Mouse (Mus musculus): ENCODE results near the gene Rce1.
"Not testable (repeated sequence)": the region's sequence is repeated elsewhere in the genome, so short reads cannot be mapped to it uniquely, and the experiment has no call there.

Gene Rce1

DNA sequence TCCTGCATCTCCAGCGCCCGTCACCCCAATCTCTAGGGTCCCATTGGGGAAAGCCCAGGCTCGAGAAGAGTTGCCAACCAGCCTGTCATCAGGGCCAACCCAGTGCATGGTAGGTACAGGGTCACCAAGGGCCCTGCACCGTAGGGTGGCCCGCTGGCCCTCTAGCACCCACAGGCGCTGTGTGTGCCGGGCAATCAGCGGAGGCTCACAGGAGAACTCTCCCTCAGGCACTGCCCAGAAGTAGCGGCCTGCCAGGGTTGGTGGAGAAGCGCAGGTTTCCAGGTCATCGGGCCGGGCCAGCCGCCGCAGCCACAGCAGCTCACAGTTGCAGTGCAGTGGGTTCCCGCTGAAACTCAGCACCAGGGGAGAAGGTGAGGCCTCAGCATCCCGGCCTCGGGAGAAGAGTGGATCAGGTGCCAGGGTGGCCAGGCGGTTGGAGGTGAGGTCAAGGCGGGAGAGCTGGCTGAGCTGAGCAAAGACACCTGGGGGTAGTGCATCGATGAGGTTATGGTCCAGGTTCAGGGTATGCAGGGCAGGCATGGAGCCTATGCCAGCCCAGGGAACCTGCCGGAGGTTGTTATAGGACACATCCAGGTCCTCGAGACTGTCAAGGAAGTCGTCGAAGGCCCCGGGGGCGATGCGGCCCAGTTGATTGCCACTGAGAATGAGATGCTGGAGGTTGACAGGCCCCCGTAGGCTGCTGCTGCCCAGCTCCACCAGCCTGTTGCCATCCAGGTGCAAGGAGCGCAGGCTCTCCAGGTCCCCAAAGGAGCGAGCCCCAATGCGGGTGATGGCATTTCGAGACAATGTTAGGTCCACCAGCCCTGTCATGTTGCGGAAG lies 11.8 kb downstream of the Rce1 start:
- peak; percentile 49 for DNase-seq (ENCODE audit: low spot score)

DNA sequence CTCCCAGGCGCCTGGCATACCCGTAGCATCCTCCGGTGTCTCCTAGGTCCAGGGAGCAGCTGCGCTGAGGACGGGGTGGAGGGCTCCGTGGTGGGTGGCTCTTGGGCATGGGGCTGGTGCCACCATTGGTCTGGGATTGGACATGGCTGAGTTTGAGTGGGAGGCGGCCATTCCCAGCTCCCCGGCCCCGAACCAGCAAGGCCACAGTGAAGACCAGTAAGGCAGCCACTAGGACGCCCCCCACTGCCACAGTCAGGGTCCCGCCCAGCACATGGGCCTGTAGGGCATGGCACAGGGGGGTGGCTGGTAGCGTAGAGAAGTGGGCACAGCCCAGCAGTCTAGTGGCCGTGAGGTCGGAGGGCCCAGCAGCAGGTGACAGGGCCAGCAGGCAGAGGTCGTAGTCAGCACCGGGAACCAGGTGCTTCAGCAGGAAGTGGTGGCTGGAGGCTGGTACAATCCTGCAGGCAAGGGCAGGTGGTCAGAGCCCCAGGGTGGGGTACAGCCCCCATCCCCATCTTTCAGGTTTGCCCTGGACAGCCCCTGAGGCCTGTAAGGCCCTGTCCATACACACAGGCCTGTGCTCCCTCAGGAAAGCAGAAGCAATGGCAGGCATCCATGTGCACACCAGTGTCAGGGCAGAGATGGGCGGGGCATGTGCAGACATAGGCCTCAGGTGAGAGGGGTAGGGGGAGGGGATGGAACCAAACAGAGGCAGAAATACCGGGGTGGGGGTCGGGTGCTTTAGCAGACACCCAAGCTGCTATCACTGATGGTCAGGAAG lies 13.1 kb downstream of the Rce1 start:
- peak; percentile 47 for DNase-seq (ENCODE audit: low spot score)

DNA sequence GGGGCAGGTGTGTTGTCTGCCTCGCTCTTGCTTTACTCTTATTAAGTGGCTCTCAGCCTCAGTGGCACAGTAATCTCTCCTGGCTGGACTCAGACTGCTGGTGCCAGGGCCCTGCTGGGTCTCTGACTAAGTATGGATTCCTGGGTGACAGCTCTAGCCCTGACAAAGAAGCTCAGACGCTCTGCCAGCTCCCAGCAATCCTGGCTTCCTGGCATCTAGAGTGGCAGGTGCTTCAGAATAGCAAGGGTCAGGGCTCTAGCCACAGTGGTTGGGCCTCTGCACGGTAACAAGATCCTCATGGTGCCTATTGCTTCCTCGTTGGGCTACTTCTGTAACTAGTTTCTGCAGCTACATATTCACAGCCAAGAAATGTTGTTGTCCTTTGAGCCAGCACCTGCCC lies 15.3 kb downstream of the Rce1 start:
- no peak for DNase-seq (ENCODE audit: low spot score)

DNA sequence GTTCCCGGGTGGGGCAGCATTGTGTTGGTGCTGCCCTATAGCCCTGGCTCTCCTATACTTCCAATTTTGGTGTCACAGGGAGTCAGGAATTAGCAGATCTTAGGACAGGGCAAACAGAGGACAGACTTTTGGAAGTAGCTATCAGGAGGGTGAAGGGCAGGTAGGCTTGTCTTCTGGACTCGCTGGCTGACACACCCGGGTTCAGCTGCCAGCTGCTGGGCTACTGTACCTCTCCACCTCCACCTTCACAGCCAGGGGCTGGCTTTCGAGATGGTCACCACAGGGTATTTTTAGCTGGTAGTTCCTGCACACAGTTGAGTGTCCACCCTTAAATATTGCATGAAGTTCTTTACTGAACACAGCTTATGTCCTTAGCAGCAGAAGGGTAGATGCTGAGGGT lies 16.9 kb downstream of the Rce1 start:
- no peak for DNase-seq (ENCODE audit: low spot score)

DNA sequence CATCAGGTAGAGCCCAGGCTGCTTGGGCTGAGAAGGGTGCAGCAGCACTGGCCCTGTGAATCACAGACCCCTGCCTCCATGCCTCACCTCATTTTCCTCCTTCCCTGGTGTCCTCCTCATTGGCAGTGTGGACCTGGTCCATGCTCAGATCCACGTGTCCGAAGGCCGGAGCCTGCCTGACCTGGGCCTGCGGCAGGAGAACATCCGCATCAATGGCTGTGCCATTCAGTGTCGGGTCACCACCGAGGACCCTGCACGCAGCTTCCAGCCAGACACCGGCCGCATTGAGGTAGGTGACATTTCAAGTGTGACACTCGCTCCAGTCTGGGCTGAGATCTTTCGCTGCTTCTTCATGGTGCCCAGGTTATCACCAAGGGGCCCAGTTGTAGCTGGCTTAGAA lies 18.0 kb downstream of the Rce1 start:
- no peak for DNase-seq (ENCODE audit: low spot score)

DNA sequence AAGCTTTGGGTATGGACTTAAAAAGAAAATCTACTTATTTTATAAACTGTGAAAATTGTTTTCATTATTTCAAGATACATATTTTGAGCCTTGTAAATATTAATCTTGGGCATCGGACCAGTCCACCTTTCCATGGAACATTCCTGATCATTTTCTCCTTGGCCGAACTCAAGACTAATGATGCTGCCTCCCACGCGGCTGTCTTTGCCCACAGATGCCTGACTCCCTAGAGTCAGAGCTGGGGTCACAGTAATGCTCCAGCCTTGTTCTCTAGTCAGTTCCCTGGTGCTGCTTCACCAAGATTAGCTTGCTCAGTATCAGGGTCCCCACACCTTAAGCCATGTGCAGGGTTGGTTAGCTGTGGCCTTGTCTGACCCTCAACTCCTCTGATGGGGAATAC lies 19.8 kb downstream of the Rce1 start:
- no peak for DNase-seq (ENCODE audit: low spot score)

DNA sequence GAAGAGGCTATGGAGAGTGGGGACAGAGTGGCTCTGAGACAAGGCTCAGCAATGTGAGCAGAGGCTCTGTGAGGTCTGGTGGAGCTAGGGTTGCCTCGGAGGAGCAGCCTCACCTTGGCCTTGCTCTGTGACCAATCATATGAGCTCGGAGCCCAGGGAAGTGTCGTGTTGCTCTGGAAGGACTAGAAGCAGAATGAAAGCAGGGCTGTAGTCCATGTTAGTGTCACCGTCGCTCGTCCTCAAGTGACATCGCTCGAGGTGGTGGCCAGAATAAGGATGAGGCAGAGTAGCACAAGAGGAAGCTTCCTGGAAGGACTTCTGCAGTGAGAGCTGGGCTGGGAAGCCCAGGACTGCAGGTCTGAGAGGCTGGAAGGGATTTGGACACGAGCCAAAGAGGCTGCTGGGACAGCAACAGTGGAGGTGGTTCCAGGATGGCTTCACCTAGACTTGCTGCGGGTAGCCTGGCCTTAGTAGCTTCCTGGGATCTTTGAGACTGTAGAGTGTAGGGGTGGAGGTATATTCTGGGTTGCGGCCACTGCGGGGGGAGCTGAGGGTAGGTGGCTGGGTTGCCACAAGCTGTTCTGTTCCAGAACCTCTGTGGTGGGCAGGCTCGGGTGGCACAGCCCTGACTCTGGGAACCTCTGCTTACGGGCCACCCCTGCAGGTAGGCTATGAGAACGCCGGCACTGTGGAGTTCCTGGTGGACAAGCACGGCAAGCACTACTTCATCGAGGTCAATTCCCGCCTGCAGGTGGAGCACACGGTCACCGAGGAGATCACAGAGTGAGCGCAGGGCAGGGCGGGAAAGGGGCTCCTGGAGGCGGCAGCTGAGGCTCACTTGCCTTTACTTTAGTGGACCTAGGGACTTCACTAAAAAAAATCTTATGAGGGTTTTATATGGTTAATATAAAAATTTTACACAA lies 21.4 kb downstream of the Rce1 start:
- DNase-seq (ENCODE audit: low spot score) = peak; percentile 70

DNA sequence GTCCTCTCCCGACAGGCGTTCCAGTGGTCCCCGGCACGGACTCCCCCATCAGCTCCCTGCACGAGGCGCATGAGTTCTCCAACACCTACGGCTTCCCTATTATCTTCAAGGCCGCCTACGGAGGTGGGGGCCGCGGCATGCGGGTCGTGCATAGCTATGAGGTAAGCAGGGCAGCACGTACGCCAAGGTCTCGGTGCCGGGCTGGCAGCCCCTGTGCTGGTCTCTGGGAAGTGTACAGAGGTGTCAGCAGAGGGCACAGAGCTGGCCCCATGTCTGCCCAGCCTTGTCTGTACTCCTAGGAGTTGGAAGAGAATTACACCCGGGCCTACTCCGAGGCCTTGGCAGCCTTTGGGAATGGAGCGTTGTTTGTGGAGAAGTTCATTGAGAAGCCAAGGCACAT lies 23.0 kb downstream of the Rce1 start:
- DNase-seq (ENCODE audit: low spot score) = peak; percentile 45

DNA sequence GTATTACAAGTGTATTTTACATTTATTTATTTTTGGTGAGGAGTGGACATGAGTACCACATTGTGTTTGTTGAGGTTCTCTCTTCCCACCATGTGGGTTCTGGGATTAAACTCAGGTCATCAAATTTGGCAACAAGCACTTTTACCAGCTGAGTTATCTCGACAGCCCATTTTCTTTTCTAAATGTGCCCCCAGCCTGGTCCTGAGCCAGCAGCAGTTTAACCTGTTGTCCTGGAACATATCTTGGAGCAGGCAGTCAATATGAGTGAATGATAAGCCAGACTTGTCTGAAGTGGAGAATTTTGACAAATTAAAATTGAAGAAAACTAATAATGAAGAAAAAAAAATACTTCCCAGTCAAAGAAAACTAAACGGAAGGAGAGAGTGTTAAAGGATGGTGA lies 29.4 kb downstream of the Rce1 start:
- no peak for DNase-seq (ENCODE audit: low spot score)

DNA sequence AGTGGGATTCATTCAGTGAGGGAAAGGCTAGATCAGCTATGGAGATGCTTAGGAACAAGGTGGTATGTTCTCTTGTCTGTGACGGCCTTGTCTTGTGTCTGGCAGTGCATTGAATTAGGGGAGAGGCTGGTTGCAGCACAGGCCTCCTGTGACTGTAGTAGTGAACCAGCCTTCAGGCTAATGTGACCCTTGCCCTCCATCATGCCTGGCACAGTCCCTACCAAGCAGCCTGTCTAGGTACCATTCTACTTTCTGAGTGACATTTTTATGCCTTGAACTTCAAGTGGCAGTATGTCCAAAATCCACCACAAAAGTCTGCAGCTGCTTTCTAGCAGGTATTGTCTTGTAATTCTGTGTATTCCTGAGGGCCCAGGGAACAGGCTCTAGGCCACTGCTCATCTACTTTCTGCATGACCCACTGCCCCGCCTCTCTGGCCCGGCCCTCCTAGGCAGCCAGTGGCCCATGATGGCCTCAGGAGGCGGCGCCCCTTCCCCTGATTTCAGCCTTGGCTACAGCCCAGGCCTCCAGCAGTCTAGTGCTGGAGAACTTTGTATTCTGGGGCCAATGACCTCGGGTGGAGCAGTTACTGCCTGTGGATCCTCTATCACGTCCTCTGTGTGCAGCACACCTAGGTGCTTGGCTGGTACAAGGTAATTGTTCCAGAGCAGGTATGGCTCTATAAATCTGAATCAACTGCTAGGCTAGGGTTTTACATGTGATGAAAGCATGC lies 31.5 kb downstream of the Rce1 start:
- no peak for DNase-seq (ENCODE audit: low spot score)

DNA sequence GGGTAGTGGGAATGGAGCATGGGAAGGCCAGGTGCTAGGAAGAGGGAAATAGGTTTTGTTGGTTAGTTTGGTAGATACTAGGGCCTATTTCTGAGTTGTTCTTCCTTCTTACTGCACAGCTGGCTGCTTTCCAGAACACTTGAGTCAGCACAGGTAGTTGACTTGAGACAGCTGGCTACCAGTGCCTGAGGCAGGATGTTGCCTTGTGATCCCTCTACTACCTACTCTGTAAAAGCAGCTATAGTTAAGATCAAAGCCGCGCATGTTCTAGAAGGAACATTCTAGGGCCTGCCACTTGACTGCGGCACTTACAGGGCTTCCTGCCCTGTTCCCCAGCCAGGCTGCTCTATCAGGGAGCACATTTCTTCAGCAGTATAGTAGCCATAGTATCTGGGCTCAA lies 35.4 kb downstream of the Rce1 start:
- no peak for DNase-seq (ENCODE audit: low spot score)

DNA sequence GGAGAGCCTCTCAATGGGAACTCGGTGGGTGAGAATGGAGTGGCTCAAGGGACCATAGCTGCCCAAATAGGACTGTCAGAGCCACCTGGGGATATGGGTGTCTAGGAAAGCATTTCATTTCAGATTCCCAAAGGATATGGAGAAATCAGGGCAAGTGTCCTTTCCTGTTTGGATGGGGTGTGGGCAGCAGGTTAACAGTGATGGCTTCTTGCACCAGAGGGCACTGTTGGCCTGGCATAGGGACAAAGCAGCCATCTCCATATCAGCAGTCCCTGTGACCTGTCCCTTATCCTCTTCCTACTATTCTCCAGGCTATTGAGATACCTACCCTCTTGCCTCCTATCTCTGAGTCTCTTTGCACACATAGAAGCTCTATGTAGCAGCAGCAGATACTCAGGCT lies 36.4 kb downstream of the Rce1 start:
- no peak for DNase-seq (ENCODE audit: low spot score)

DNA sequence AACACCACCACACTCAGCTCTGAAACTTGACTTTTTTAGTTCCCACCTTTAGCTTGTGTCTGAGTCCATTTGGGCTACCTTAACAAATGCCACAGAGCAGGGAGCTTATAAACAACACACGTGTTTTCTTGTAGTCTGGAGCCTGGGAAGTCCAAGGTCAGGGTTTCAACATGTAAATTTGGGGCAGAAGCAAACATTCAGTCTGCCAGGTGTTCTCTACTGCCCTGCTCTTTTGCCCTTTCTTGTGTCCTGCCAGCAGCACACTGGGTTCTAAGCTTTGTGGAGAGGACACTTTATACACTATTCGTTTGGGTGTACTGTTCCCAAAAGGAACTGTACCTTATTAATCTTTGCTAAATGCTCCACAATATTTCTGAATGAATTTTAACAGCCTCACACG lies 37.0 kb downstream of the Rce1 start:
- no peak for DNase-seq (ENCODE audit: low spot score)

DNA sequence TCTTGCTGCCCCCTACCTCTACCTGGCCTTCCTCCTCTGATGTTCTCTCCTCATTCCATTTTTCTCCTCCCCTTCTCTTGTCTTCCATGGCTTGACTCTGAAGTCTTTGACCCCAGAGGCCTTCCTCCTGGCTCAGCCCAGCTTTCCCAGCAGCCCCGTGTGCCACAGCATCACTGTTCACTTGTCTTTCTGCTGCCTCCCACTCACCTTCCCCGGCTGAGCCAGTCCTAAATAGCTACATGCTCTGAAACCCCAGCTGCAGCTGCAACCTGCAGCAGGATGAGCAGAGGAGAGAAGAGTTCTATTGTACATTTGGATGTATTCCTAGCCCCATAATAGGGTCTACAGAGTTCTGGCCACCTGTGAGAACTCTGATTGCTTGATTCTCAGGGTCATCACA lies 38.0 kb downstream of the Rce1 start:
- no peak for DNase-seq (ENCODE audit: low spot score)

DNA sequence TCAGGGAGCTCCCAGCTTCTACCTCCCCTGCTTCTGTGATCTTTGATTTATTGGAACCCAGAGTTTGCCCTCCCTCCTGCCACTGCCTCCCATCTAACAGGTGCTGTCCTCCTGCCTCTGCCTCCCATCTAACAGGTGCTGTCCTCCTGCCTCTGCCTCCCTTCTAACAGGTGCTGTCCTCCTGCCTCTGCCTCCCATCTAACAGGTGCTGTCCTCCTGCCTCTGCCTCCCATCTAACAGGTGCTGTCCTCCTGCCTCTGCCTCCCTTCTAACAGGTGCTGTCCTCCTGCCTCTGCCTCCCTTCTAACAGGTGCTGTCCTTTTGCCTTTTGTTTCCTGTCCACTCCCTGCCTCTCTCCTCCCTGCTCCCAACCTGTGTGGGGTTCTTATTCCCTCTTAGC lies 38.7 kb downstream of the Rce1 start:
- DNase-seq (ENCODE audit: low spot score) = not testable (repeated sequence)

DNA sequence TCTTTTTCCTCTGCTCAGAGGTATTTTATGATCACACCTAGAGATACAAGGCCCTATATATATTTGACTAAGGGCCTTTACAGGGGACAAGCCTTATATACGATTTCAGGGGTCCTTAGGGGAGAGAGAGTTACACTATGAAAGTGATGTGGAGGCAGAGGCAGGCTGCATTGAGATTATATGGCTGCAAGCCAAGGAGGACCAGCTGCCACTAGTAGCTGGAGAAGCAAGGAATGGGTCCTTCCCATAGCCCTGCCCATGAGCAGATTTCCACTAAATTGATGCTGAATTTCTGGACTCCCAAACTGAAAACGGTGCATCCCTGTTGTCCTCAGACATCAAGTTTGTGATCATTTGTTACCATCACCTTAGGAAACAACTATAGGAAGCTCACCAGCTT lies 41.6 kb downstream of the Rce1 start:
- DNase-seq (ENCODE audit: low spot score) = no peak

DNA sequence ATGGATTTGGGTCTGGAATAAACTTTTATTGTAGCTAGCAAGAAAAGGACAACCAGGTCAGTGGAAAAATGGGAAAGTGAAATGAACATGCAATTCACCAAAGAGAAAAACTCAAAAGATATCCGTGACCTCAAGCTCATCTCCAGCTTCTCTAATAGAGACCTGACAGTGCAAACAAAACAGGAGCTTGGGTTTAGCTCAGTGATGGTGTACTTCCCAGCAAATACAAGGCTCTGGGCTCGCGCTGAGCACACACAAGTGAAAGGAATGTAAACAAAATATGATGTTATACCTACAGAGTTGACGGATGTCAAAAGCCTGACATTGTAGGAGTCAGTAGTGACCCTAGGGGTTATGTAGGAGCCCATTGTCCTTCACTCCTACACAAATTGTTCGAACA lies 46.1 kb downstream of the Rce1 start:
- DNase-seq (ENCODE audit: low spot score) = no peak

DNA sequence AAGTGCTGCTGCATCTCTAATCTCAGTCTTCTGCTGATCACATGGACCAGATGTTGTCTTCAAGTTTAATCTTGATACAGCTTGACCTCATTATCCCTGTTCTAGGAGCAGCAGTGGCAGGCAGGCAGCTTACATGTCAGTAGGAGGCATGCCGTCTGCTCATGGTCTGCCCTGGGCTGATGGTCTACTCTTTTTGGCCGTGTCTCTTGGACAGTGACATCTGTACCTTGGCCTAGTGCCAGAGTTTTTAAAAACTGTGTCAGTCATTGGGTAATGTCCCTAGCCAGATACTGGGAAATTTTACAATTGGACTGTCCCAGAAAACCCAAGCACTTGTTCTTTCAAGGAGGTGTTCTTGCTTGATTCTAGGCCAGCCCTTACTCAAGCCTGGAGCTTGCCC lies 46.6 kb downstream of the Rce1 start:
- DNase-seq (ENCODE audit: low spot score) = no peak

DNA sequence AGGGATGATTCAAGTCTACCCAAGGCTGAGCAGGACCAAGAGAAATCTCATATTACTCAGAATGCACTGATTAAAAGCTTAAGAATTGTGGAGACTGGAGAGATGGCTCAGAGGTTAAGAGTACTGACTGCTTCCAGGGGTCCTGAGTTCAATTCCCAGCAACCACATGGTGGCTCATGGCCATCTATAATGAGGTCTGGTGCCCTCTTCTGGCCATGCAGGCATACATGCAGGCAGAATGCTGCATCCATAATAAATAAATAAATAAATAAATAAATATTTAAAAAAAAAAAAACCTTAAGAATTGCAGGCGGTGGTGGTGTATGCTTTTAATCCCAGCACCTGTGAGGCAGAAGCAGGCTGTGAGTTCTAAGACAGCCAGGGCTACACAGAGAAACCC lies 52.2 kb downstream of the Rce1 start:
- DNase-seq (ENCODE audit: low spot score) = no peak
